Mouse (Mus musculus): Measurements from ENCODE around the gene Csk. TPM values are rescaled to one million over a fixed set of nuclear protein-coding genes. Genes with fewer than 3 reads are reported as not detected.

Gene Csk
- polyA plus RNA-seq, 1 experiment, result 66.1 TPM

- no peak for DNase-seq (ENCODE audit: extremely low spot score in 1 of 2, low spot score in 1 of 2)
These were observed 47.1 kb downstream of the Csk start, which contains the start of gene Cplx3 for GRCm38 (mm10) chr9:57606139-57606851. Gene Cplx3, minus strand, starts transcription at chr9:57606281.

DNA sequence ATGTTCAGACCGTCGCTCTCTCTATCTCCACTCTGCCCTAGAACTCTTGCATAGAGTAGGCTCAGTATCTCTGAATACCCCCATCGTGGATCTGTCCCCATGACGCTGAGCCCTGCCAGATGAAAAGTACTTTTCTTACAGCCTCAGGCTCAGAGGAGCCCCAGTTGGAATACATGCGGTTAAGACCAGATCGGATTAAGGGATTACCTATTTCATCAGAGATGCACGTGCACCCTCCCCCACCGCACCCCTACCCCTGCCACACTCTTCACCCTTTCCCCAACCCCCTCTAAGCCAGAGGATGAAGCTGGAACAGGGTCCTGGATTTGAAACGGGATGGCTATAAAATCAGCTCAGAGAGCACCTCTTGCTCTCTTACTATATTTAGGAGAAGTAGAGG, 47.9 kb downstream of the Csk start:
- DNase-seq (ENCODE audit: extremely low spot score in 1 of 2, low spot score in 1 of 2), result no peak

- DNase-seq (ENCODE audit: extremely low spot score in 1 of 2, low spot score in 1 of 2), result peak in 1 of 2 experiments; percentile 48
These were observed 48.6 kb downstream of the Csk start for GRCm38 (mm10) chr9:57604875-57605274.

DNA sequence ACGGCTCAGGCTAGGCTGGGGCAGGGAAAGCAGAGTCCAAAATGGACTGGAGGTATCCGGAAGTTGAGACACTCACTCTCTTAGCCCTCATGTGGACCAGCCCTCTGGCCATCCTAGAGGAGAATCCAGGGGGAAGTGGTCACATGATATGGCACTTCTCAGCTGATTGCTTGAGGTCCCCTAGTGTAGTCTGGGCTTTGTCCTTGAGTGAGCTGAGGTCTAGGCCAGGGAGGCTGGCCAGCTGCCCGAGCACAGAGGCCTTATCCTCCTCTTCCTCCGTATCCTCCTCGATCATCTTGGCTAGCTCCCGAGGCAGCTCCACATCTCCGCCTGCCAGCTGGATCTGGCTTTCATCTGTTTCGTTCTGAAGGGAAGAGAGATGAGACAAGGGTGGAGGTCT, 51.3 kb downstream of the Csk start:
- no peak for DNase-seq (ENCODE audit: extremely low spot score in 1 of 2, low spot score in 1 of 2)

- peak in 1 of 2 experiments; percentile 72 for DNase-seq (ENCODE audit: extremely low spot score in 1 of 2, low spot score in 1 of 2)
These were observed 52.1 kb downstream of the Csk start for GRCm38 (mm10) chr9:57601353-57601706.

GRCm38 (mm10) chr9:57600620-57601352, 52.6 kb downstream of the Csk start:
- DNase-seq (ENCODE audit: extremely low spot score in 1 of 2, low spot score in 1 of 2), result no peak

DNA sequence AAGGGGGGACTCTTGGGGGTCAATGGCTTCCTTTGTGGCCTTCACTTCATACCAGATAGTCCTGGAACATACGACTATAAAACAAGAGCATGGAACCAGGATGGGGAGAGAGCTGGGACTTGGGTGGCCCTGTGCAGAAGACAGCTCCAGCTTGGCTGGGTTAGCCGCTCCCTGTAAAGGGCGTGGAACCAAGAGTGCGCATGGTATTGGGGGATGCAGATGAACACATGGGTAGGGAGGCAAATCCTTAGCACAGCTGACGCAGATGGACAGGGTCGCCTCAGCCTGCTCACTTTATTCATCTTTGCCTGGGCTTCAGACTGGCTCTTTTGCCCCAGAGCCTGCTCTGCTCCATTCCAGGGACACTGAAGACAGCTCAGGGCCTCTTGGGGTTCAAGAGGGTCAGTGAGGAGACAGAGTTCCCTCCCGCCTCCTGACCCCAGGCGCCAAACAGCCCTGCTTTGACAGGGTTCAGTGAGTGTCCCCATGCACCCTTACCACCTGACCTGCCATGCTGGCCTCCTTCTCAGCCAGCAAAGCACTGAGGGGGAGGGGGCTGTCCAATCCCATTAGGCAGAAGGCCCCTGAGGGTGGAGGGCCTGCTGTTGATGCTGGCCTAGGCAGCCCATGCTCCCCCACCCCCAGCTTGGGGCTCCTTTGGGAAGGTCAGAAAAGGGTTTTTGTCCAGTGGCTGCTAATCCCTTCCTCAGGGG, 54.4 kb downstream of the Csk start:
- DNase-seq (ENCODE audit: extremely low spot score in 1 of 2, low spot score in 1 of 2), result no peak

DNA sequence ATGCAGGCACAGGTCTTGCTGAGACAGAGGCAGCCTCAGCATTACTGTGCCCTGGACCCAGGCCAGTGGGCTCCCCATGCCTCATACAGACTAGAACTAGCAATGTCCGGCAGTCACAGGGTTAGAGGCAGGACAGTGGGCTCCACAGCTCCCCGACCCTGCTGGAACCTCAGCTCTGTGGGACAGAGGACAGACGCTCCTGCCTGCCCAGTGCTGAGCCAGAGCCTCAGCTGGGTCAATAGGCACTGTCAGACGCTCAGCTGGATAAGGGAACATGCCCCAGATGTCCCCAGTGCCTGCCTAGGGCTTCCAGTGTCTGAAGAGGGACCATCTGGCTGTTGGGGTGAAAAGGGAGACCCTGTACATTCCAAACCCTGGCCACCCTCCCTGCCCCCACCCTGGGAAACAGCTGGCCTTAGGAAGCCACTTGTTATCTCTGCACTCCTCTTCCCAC, 55.5 kb downstream of the Csk start:
- no peak for DNase-seq (ENCODE audit: extremely low spot score in 1 of 2, low spot score in 1 of 2)

- DNase-seq (ENCODE audit: extremely low spot score in 1 of 2, low spot score in 1 of 2), result no peak
These were observed 56.2 kb downstream of the Csk start for GRCm38 (mm10) chr9:57597265-57597664.

GRCm38 (mm10) chr9:57594174-57594509, 59.3 kb downstream of the Csk start:
- DNase-seq (ENCODE audit: extremely low spot score in 1 of 2, low spot score in 1 of 2), result no peak

GRCm38 (mm10) chr9:57593454-57594173, 59.8 kb downstream of the Csk start:
- DNase-seq (ENCODE audit: extremely low spot score in 1 of 2, low spot score in 1 of 2), result peak in 1 of 2 experiments; percentile 37

- DNase-seq (ENCODE audit: extremely low spot score in 1 of 2, low spot score in 1 of 2), result peak in 1 of 2 experiments; percentile 63
These were observed 62.7 kb downstream of the Csk start for GRCm38 (mm10) chr9:57590726-57591125.

DNA sequence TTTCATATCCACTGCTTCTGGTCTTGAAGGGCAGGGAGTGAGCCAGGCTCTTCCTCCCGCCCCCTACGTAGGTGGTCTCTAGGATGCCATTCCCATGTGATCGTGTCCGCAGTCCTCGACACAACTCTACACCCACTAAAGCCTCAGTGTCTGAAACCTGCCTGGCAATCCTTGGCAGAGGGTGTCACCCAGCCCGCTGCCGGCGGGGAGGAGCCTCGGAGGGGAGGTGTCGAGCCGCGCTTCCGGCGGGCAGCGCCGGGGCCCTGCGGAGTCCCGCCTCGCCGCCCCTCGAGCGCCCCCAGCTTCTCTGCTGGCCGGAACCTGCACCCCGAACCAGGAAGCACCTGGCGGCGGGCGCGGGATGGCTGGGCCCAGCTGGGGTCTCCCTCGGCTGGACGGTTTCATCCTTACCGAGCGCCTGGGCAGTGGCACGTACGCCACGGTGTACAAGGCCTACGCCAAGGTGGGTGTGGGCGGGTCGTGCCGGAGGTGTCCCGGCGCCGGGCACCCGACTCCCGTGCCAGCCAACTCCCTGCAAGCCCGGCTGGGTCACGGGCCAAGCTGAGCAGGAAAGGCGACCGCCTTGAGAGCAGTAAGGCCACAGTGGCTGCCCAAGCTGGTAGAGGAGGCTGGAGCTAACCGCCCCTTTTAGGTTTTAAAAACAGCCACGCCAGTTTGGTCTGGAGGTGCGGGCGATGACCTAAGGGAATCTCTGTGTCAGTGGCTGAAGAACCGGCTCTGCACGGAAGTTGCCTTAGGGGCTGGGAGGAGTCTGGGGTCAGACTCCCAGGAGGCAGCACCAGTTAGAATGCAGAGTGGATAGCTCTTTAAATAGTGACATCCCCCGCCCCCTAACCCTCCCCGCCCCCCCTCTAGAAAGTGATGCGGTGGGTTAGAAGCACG, 64.0 kb downstream of the Csk start, which contains the start of gene Ulk3:
Gene Ulk3, plus strand, starts transcription at position 229 of the 903 bp plus-strand sequence.
- peak in 1 of 2 experiments; percentile 80 for DNase-seq (ENCODE audit: extremely low spot score in 1 of 2, low spot score in 1 of 2)

GRCm38 (mm10) chr9:57584991-57585390, 68.4 kb downstream of the Csk start:
- DNase-seq (ENCODE audit: extremely low spot score in 1 of 2, low spot score in 1 of 2), result no peak

- DNase-seq (ENCODE audit: extremely low spot score in 1 of 2, low spot score in 1 of 2), result no peak
These were observed 76.1 kb downstream of the Csk start for GRCm38 (mm10) chr9:57577144-57577849.
